Mouse (Mus musculus) MEL (cell line): ENCODE results near the gene Gm10717.
"Not testable (repeated sequence)": the region's sequence is repeated elsewhere in the genome, so short reads cannot be mapped to it uniquely, and the experiment has no call there.

ENCODE experiments used
- BHLHE40 ChIP-seq: IDR thresholded peaks from 2 replicates; pipeline ENCODE4 v1.6.1; 2012; ENCODE audit warnings: low read depth, mild to moderate bottlenecking, inconsistent platforms, low read length, improper control_type of control experiment, borderline replicate concordance
- CHD2 ChIP-seq: IDR thresholded peaks from 2 replicates; pipeline ENCODE4 v1.6.1; 2011; ENCODE audit warnings: low read length, improper control_type of control experiment
- CTCF ChIP-seq, 3 experiments: IDR thresholded peaks in 2 of 3; conservative IDR thresholded peaks in 1 of 3; 2 replicates each; pipeline ENCODE4 v1.5.1; 2011 to 2012; ENCODE audit warnings: low read length in 3 of 3, low read depth in 2 of 3, mild to moderate bottlenecking in 2 of 3, improper control_type of control experiment in 1 of 3, inconsistent platforms in 1 of 3, mixed read lengths in 1 of 3, moderate library complexity in 1 of 3; ENCODE audit not compliant: control insufficient read depth in 1 of 3, insufficient read depth in 1 of 3, poor library complexity in 1 of 3, severe bottlenecking in 1 of 3
- MAFK ChIP-seq: IDR thresholded peaks from 2 replicates; pipeline ENCODE4 v1.6.1; 2011; ENCODE audit warnings: low read depth, mild to moderate bottlenecking, low read length, improper control_type of control experiment, borderline replicate concordance
- MAX ChIP-seq: IDR thresholded peaks from 2 replicates; pipeline ENCODE4 v1.6.1; 2011; ENCODE audit warnings: low read length, improper control_type of control experiment
- MAZ ChIP-seq: IDR thresholded peaks from 2 replicates; pipeline ENCODE4 v1.6.1; 2012; ENCODE audit warnings: low read depth, mild to moderate bottlenecking, inconsistent platforms, low read length, improper control_type of control experiment
- POLR2A ChIP-seq, 2 experiments: IDR thresholded peaks; 2 replicates each; pipeline ENCODE4 v1.6.1; 2011 to 2012; ENCODE audit warnings: low read length in 2 of 2, mild to moderate bottlenecking in 2 of 2, control low read depth in 1 of 2, improper control_type of control experiment in 1 of 2, low read depth in 1 of 2, moderate library complexity in 1 of 2; ENCODE audit not compliant: control insufficient read depth in 1 of 2, insufficient read depth in 1 of 2, poor library complexity in 1 of 2
- ZNF384 ChIP-seq: IDR thresholded peaks from 2 replicates; pipeline ENCODE4 v1.6.1; 2012; ENCODE audit warnings: low read depth, mild to moderate bottlenecking, inconsistent platforms, low read length, improper control_type of control experiment

DNA sequence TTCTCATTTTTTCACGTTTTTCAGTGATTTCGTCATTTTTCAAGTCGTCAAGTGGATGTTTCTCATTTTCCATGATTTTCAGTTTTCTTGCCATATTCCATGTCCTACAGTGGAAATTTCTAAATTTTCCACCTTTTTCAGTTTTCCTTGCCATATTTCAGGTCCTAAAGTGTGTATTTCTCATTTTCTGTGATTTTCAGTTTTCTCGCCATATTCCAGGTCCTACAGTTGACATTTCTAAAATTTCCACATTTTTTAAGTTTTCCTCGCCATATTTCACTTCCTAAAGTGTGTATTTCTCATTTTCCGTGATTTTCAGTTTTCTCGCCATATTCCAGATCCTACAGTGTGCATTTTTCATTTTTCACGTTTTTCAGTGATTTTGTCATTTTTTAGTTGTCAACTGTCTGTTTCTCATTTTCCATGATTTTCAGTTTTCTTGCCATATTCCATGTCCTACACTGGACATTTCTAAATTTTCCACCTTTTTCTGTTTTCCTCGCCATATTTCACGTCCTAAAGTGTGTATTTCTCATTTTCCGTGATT, 12.4 kb upstream of the Gm10717 start, which contains the start of gene Gm10721:
- TF ChIP-seq MAZ; POLR2A (IDR thresholded peaks at IDR 0.05; ENCODE audit: control insufficient read depth in 1 of 2, insufficient read depth in 1 of 2, low read depth in 1 of 2, low read length in 2 of 2, poor library complexity in 1 of 2); BHLHE40; MAFK; CTCF (IDR thresholded peaks at IDR 0.05 in 2 of 3, conservative IDR thresholded peaks at IDR 0.05 in 1 of 3; ENCODE audit: control insufficient read depth in 1 of 3, insufficient read depth in 1 of 3, low read depth in 2 of 3, low read length in 3 of 3, poor library complexity in 1 of 3, severe bottlenecking in 1 of 3); ZNF384; CHD2; MAX: not testable (repeated sequence)
